Mouse (Mus musculus): ENCODE data around the gene Mfap4.

Mfap4 gene

GRCm38 (mm10) chr11:61484613-61485540 is at the start of gene Mfap4:
TSS of gene Mfap4 (plus strand) at chr11:61485431.
- no peak for DNase-seq (ENCODE audit: low spot score in 2 of 2)

GRCm38 (mm10) chr11:61436298-61436697 is 48.9 kb upstream of the Mfap4 start:
- DNase-seq (ENCODE audit: low spot score in 2 of 2), result no peak

GRCm38 (mm10) chr11:61439170-61439569 is 46.1 kb upstream of the Mfap4 start:
- no peak for DNase-seq (ENCODE audit: low spot score in 2 of 2)

GRCm38 (mm10) chr11:61440416-61440815 is 44.8 kb upstream of the Mfap4 start:
- no peak for DNase-seq (ENCODE audit: low spot score in 2 of 2)

- no peak for DNase-seq (ENCODE audit: low spot score in 2 of 2)
Observed at GRCm38 (mm10) chr11:61441670-61442069, 43.6 kb upstream of the Mfap4 start.

- DNase-seq (ENCODE audit: low spot score in 2 of 2), result no peak
Observed at GRCm38 (mm10) chr11:61443807-61444206, 41.4 kb upstream of the Mfap4 start.

GRCm38 (mm10) chr11:61447296-61447695 is 37.9 kb upstream of the Mfap4 start:
- DNase-seq (ENCODE audit: low spot score in 2 of 2), result no peak

GRCm38 (mm10) chr11:61448041-61448440 is 37.2 kb upstream of the Mfap4 start:
- no peak for DNase-seq (ENCODE audit: low spot score in 2 of 2)

GRCm38 (mm10) chr11:61448599-61449225 is 36.5 kb upstream of the Mfap4 start:
- DNase-seq (ENCODE audit: low spot score in 2 of 2), result no peak

- no peak for DNase-seq (ENCODE audit: low spot score in 2 of 2)
Observed at GRCm38 (mm10) chr11:61449499-61450292, 35.5 kb upstream of the Mfap4 start.

GRCm38 (mm10) chr11:61464071-61464470 is 21.2 kb upstream of the Mfap4 start:
- no peak for DNase-seq (ENCODE audit: low spot score in 2 of 2)

GRCm38 (mm10) chr11:61465422-61465821 is 19.8 kb upstream of the Mfap4 start:
- DNase-seq (ENCODE audit: low spot score in 2 of 2), result no peak

- DNase-seq (ENCODE audit: low spot score in 2 of 2), result no peak
Observed at GRCm38 (mm10) chr11:61468534-61468933, 16.7 kb upstream of the Mfap4 start.

GRCm38 (mm10) chr11:61469317-61469917 is 15.8 kb upstream of the Mfap4 start:
- no peak for DNase-seq (ENCODE audit: low spot score in 2 of 2)

GRCm38 (mm10) chr11:61470880-61471279 is 14.4 kb upstream of the Mfap4 start:
- no peak for DNase-seq (ENCODE audit: low spot score in 2 of 2)

GRCm38 (mm10) chr11:61473630-61474029 is 11.6 kb upstream of the Mfap4 start:
- DNase-seq (ENCODE audit: low spot score in 2 of 2), result no peak

GRCm38 (mm10) chr11:61476786-61477382 is 8.3 kb upstream of the Mfap4 start:
- DNase-seq (ENCODE audit: low spot score in 2 of 2), result no peak

GRCm38 (mm10) chr11:61477566-61478508 is 7.4 kb upstream of the Mfap4 start:
- no peak for DNase-seq (ENCODE audit: low spot score in 2 of 2)

- DNase-seq (ENCODE audit: low spot score in 2 of 2), result no peak
Observed at GRCm38 (mm10) chr11:61478788-61479187, 6.4 kb upstream of the Mfap4 start.

All from natural killer cell, adult 2 months (primary cell).